24 mouse cellular contexts compared by ENCODE assay signal in genomic region chr2:45840389-45840788, GRCm38 (mm10).
A peak's percentile ranks its signal among the peaks of the same experiment; 100 is the strongest.
DNase-seq lines count a peak whose midpoint lies in the region; ATAC-seq lines count a peak whose summit lies in the region.
"Had no signal": no experiment of that assay in that cellular context is flagged by ENCODE, and none has a peak within 500 bp of the region (broad histone marks: within the 10 kb centered on the region; RNA-seq: fewer than 3 reads in every experiment).

No protein-coding gene starts in this region.

- ATAC-seq in megakaryocyte, adult 5-6 weeks (ENCODE audit: poor library complexity, severe bottlenecking): peak; percentile 45
- ATAC-seq: forebrain, embryonic 14.5 days; forebrain, postnatal 0 days; hindbrain, postnatal 0 days; inflammation-experienced regulatory T-cells, adult 6 months; intestine, embryonic 16.5 days; Patski had no signal

- DNase-seq in 416B (ENCODE audit: low read depth) (peak; percentile 83), NIH3T3 (ENCODE audit: low read depth) (peak; percentile 20)
- DNase-seq in cerebellum, adult 11 months: no peak
- DNase-seq in Muller cell, postnatal 12 days (ENCODE audit: inconsistent ontology term): no peak
- DNase-seq in cerebellum, postnatal 4 days (ENCODE audit: low spot score in 2 of 2): no peak
- DNase-seq: adrenal gland, postnatal 10 days; adrenal gland, postnatal 36 days; B cell, adult 2 months; cerebellum, adult 11-12 months; cerebellum, adult 8-10 months; cerebellum, postnatal 10 days; cerebellum, postnatal 36 days; forebrain, postnatal 0 days; gastrocnemius, adult 2 months; gastrocnemius, postnatal 14 days; heart, adult 18-20 months; heart, postnatal 14 days; heart, postnatal 4 days had no signal

Comparison
In these comparisons a context has a peak if more than half of its experiments do, and no peak if none do; other contexts are left out.
1. DNase-seq: peak in 416B (single experiment) and NIH3T3 (single experiment); none in cerebellum, adult 11 months (single experiment), Muller cell, postnatal 12 days (single experiment) and cerebellum, postnatal 4 days (0 of 2).